Comparison of ENCODE assay signal across 9 mouse cellular contexts in the genomic region with DNA sequence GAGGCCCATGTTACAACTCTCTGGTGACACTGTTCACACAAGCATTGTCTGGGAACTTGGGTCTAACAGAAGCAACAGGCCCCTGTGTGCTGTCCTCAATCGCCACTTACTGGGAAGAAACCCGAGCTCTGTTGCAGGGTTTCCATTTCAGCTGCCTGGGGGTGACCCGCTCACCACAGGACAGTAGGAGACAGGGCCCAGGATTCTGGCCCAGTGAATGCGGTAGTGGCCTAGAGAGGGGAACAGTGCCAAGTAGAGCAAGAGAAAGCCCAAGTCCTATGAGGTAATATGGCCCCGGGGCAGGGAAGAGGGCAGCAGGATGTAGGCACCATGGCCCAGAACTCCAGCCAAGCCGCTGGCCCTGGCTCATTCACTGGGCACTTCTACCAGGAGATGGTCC. TPM values are rescaled to one million over a fixed set of nuclear protein-coding genes. Genes with fewer than 3 reads are reported as not detected.
DNase-seq lines count a peak whose midpoint lies in the region; ATAC-seq and TF ChIP-seq lines count a peak whose summit lies in the region.
"Had no signal": no experiment of that assay in that cellular context is flagged by ENCODE, and none has a peak within 500 bp of the region (broad histone marks: within the 10 kb centered on the region; RNA-seq: fewer than 3 reads in every experiment).

No protein-coding gene starts in this region.

- no peak overlapping the region for H3K27ac ChIP-seq in liver, adult 2 months (replicated peaks; ENCODE audit: insufficient read depth, low read depth, low read length)
- H3K27ac ChIP-seq in liver, embryonic 11.5 days (ENCODE audit: low read depth, low read length): no peak overlapping the region
- peak overlapping the region; percentile 79 for H3K27ac ChIP-seq in gastrocnemius, adult 2 months
- H3K27ac ChIP-seq in intestine, embryonic 16.5 days (ENCODE audit: low read length): peak overlapping the region; percentile 68
- H3K27ac ChIP-seq in thymus, adult 2 months (ENCODE audit: control insufficient read depth, insufficient read depth, low read length): no peak overlapping the region

- no peak overlapping the region for H3K9ac ChIP-seq in liver, adult 2 months (ENCODE audit: low read depth, low read length)
- H3K9ac ChIP-seq in liver, embryonic 11.5 days (ENCODE audit: low read depth, low read length): no peak overlapping the region
- no peak overlapping the region for H3K9ac ChIP-seq in intestine, embryonic 16.5 days (ENCODE audit: low read depth, low read length)

- H3K9me3 ChIP-seq in liver, embryonic 11.5 days (ENCODE audit: control insufficient read depth, low read length): no peaks in the 10 kb centered on the region
- no peaks in the 10 kb centered on the region for H3K9me3 ChIP-seq in intestine, embryonic 16.5 days (ENCODE audit: control insufficient read depth, low read length)

- peaks cover 12% of the 10 kb centered on the region for H3K4me1 ChIP-seq in liver, adult 2 months (ENCODE audit: control insufficient read depth, insufficient read depth, low read length)
- H3K4me1 ChIP-seq in liver, embryonic 11.5 days (replicated peaks; ENCODE audit: control insufficient read depth, insufficient read depth, low read length): peaks cover 14% of the 10 kb centered on the region
- peaks cover 26% of the 10 kb centered on the region for H3K4me1 ChIP-seq in intestine, embryonic 16.5 days (ENCODE audit: control insufficient read depth, insufficient read depth, low read length)
- peaks cover 14% of the 10 kb centered on the region for H3K4me1 ChIP-seq in thymus, adult 2 months (replicated peaks; ENCODE audit: control insufficient read depth, insufficient read depth, low read length)

- no peak for TF ChIP-seq CTCF in liver, adult 2 months (IDR thresholded peaks at IDR 0.05; ENCODE audit: low read depth, low read length)
- no peak for TF ChIP-seq CTCF in gastrocnemius, adult 2 months (IDR thresholded peaks at IDR 0.05)
- no peak for TF ChIP-seq CTCF in thymus, adult 2 months (IDR thresholded peaks at IDR 0.05; ENCODE audit: borderline replicate concordance, control insufficient read depth, extremely low read depth, insufficient read depth, low read length, poor library complexity)

- WGBS in liver, adult 2 months: 19% methylated on average over 6 of the region's 6 CpGs
- WGBS in liver, embryonic 11.5 days: 84% methylated on average over 6 of the region's 6 CpGs
- 76% methylated on average over 6 of the region's 6 CpGs for WGBS in intestine, embryonic 16.5 days
- 90% methylated on average over 6 of the region's 6 CpGs for WGBS in thymus, adult 2 months

- peak; percentile 90 for DNase-seq in liver, adult 2 months (ENCODE audit: extremely low read depth, low read depth, low spot score)
- DNase-seq in liver, embryonic 11.5 days (ENCODE audit: low spot score): no peak
- peak; percentile 64 for DNase-seq in gastrocnemius, adult 2 months
- DNase-seq in cerebellum, postnatal 25 days: no peak
- no peak for DNase-seq in thymus, adult 2 months
- DNase-seq in right cerebral cortex, postnatal 4 days: no peak

- no peaks in the 10 kb centered on the region for H3K36me3 ChIP-seq in liver, adult 2 months (ENCODE audit: control insufficient read depth, insufficient read depth, low read length)
- H3K36me3 ChIP-seq in liver, embryonic 11.5 days (ENCODE audit: control insufficient read depth, insufficient read depth, low read length): no peaks in the 10 kb centered on the region; the same call in 1 of the 2 replicates
- H3K36me3 ChIP-seq in intestine, embryonic 16.5 days (ENCODE audit: control insufficient read depth, insufficient read depth, low read length): no peaks in the 10 kb centered on the region; the same call in 1 of the 2 replicates
- no peaks in the 10 kb centered on the region for H3K36me3 ChIP-seq in myocyte (ENCODE audit: control insufficient read depth, insufficient read depth)
- H3K36me3 ChIP-seq in thymus, adult 2 months (ENCODE audit: control insufficient read depth, insufficient read depth, low read length): no peaks in the 10 kb centered on the region

- intact Hi-C loops in gastrocnemius, adult 2 months (cut with DNase I): loop anchor here (5.0 kb wide), 1 partner anchor 41 kb away; the partner anchor contains the start of gene Rfc2

- H3K79me2 ChIP-seq in liver, adult 2 months (ENCODE audit: control insufficient read depth, insufficient read depth, low read length): no peaks in the 10 kb centered on the region
- H3K79me2 ChIP-seq in myocyte (ENCODE audit: control insufficient read depth, insufficient read depth): peaks cover 11% of the 10 kb centered on the region

- TF ChIP-seq POLR2A in liver, adult 2 months (IDR thresholded peaks at IDR 0.05; ENCODE audit: extremely low read depth, insufficient read depth, low read length): no peak
- no peak for TF ChIP-seq POLR2A in myocyte (IDR thresholded peaks at IDR 0.05; ENCODE audit: insufficient read length, low read depth)
- TF ChIP-seq POLR2A in thymus, adult 2 months (IDR thresholded peaks at IDR 0.05; ENCODE audit: control insufficient read depth, extremely low read depth, insufficient read depth, low read length, poor library complexity): no peak

- H3K27me3 ChIP-seq in liver, adult 2 months (ENCODE audit: control insufficient read depth, insufficient read depth, low read length): no peaks in the 10 kb centered on the region
- H3K27me3 ChIP-seq in liver, embryonic 11.5 days (replicated peaks; ENCODE audit: control insufficient read depth, insufficient read depth, low read length): no peaks in the 10 kb centered on the region
- no peaks in the 10 kb centered on the region for H3K27me3 ChIP-seq in intestine, embryonic 16.5 days (replicated peaks; ENCODE audit: control insufficient read depth, insufficient read depth, low read length)
- H3K27me3 ChIP-seq in myocyte (ENCODE audit: control insufficient read depth, insufficient read depth, insufficient read length): no peaks in the 10 kb centered on the region
- H3K27me3 ChIP-seq in thymus, adult 2 months (ENCODE audit: control insufficient read depth, insufficient read depth, low read length): no peaks in the 10 kb centered on the region

- H3K4me2 ChIP-seq in liver, embryonic 11.5 days: no peak overlapping the region
- H3K4me2 ChIP-seq in intestine, embryonic 16.5 days (ENCODE audit: low read depth, low read length): no peak overlapping the region
- H3K4me2 ChIP-seq in myocyte (ENCODE audit: low read depth): peak overlapping the region; percentile 59

- no peak for ATAC-seq in liver, embryonic 11.5 days (replicated peaks; ENCODE audit: low FRiP score)
- no peak for ATAC-seq in intestine, embryonic 16.5 days

- H3ac ChIP-seq in myocyte (ENCODE audit: control insufficient read depth, insufficient read length): no peak overlapping the region

- no peak overlapping the region for H3K4me3 ChIP-seq in liver, adult 2 months (ENCODE audit: insufficient read depth, low read depth, low read length)
- no peak overlapping the region for H3K4me3 ChIP-seq in liver, embryonic 11.5 days (ENCODE audit: low read depth, low read length)
- H3K4me3 ChIP-seq in gastrocnemius, adult 2 months: no peak overlapping the region
- no peak overlapping the region for H3K4me3 ChIP-seq in intestine, embryonic 16.5 days (ENCODE audit: low read length)
- H3K4me3 ChIP-seq in myocyte: no peak overlapping the region
- no peak overlapping the region for H3K4me3 ChIP-seq in thymus, adult 2 months (ENCODE audit: control insufficient read depth, insufficient read depth, low read length)
- H3K4me3 ChIP-seq: erythroblast, embryonic 14.5 days had no signal

TF ChIP-seq in myocyte, 11 proteins besides CTCF, POLR2A, EP300 and RAD21:
- no peak for TF ChIP-seq MAX (IDR thresholded peaks at IDR 0.05; ENCODE audit: low read depth)
- no peak for TF ChIP-seq TCF12 (IDR thresholded peaks at IDR 0.05; ENCODE audit: insufficient read depth, poor library complexity, severe bottlenecking)
- no peak for TF ChIP-seq SRF (IDR thresholded peaks at IDR 0.05; ENCODE audit: control insufficient read depth, insufficient read length, low read depth)
- no peak for TF ChIP-seq POLR2AphosphoS2 (IDR thresholded peaks at IDR 0.05; ENCODE audit: insufficient read length, low read depth)
- no peak for TF ChIP-seq USF1 (IDR thresholded peaks at IDR 0.05; ENCODE audit: low read depth)
TF ChIP-seq in myocyte: peak in this region for 0.

RNA-seq across cellular contexts. Expression of gene Clip2, which starts 11.4 kb away (rescaled TPM):
- 0.92 and 2.8 TPM in 2 replicates for total RNA-seq in liver, adult 2 months (2014; rRNA removed)
- 1.6 and 1.7 TPM in 2 replicates for polyA plus RNA-seq in liver, adult 2 months (2012; rRNA removed)
- 1.4 and 1.7 TPM in 2 replicates for polyA plus RNA-seq in liver, embryonic 11.5 days (2014; fragmentation: Nextera tagmentation; extraction: Ambion mirVana)
- total RNA-seq in gastrocnemius, adult 2 months (2021): 1 to 10 TPM; 3.0 to 4.2 TPM
- polyA plus RNA-seq in intestine, embryonic 16.5 days (2015; fragmentation: Nextera tagmentation; extraction: Ambion mirVana): 3.8 and 4.3 TPM in 2 replicates
- polyA plus RNA-seq in myocyte (2012; fragmentation: generic; extraction: Trizol): 14.2 TPM
- polyA plus RNA-seq in thymus, adult 2 months (2012; rRNA removed): 23.4 and 26.0 TPM in 2 replicates

RNA-seq across cellular contexts. Expression of gene Syna, which starts 19.1 kb away (rescaled TPM):
- not detected in 2 replicates for total RNA-seq in liver, adult 2 months (2014; rRNA removed)
- polyA plus RNA-seq in liver, adult 2 months (2012; rRNA removed): not detected in 2 replicates
- polyA plus RNA-seq in liver, embryonic 11.5 days (2014; fragmentation: Nextera tagmentation; extraction: Ambion mirVana): not detected in 2 replicates
- not detected for total RNA-seq in gastrocnemius, adult 2 months (2021)
- polyA plus RNA-seq in intestine, embryonic 16.5 days (2015; fragmentation: Nextera tagmentation; extraction: Ambion mirVana): not detected in 2 replicates
- polyA plus RNA-seq in myocyte (2012; fragmentation: generic; extraction: Trizol): 0.19 TPM
- 0.09 and 0.15 TPM in 2 replicates for polyA plus RNA-seq in thymus, adult 2 months (2012; rRNA removed)
- polyA plus RNA-seq: erythroblast, embryonic 14.5 days had no signal

RNA-seq across cellular contexts. Expression of gene Rfc2, which starts 40.3 kb away (rescaled TPM):
- 15.3 and 25.1 TPM in 2 replicates for total RNA-seq in liver, adult 2 months (2014; rRNA removed)
- polyA plus RNA-seq in liver, adult 2 months (2012; rRNA removed): 22.6 and 24.4 TPM in 2 replicates
- polyA plus RNA-seq in liver, embryonic 11.5 days (2014; fragmentation: Nextera tagmentation; extraction: Ambion mirVana): 363 and 374 TPM in 2 replicates
- total RNA-seq in gastrocnemius, adult 2 months (2021): 10 to 100 TPM; 18.3 to 19.8 TPM
- 204 and 233 TPM in 2 replicates for polyA plus RNA-seq in intestine, embryonic 16.5 days (2015; fragmentation: Nextera tagmentation; extraction: Ambion mirVana)
- 69.3 TPM for polyA plus RNA-seq in myocyte (2012; fragmentation: generic; extraction: Trizol)
- polyA plus RNA-seq in thymus, adult 2 months (2012; rRNA removed): 133 and 145 TPM in 2 replicates

Comparison
In these comparisons a context has a peak if more than half of its experiments do, and no peak if none do; other contexts are left out.
1. DNase-seq: peak in liver, adult 2 months (single experiment) and gastrocnemius, adult 2 months (single experiment); none in liver, embryonic 11.5 days (single experiment), cerebellum, postnatal 25 days (0 of 2), thymus, adult 2 months (single experiment) and right cerebral cortex, postnatal 4 days (single experiment).
2. H3K27ac ChIP-seq: peak in gastrocnemius, adult 2 months (single experiment) and intestine, embryonic 16.5 days (single experiment); none in liver, adult 2 months (single experiment), liver, embryonic 11.5 days (single experiment) and thymus, adult 2 months (single experiment).